Comparison of ENCODE assay signal across 8 mouse cellular contexts in the genomic region with DNA sequence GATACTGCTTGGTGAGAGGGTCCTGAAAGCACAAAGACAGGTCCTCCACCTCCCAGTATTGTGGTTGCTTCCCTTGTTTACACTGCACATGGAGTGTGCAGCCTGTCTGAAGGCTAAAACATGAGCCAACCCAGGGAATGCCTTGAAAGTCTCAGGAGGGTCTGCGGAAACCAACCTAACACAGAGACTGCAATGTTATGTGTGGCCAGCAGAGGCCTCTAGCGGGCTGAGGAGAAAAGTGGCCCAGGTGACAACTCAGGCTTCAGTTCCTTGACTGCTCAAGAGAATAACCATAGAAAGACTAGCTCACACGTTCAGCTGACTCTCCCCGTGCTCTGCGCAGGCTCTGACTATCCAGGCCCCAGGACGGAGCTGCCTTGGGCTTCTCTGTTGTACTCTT. TPM values are rescaled to one million over a fixed set of nuclear protein-coding genes. Genes with fewer than 3 reads are reported as not detected.
DNase-seq lines count a peak whose midpoint lies in the region; ATAC-seq lines count a peak whose summit lies in the region.

No protein-coding gene starts in this region.

- peak; percentile 26 to 45 for DNase-seq in urinary bladder, postnatal 36 days (ENCODE audit: low spot score in 2 of 2)
- no peak for DNase-seq in urinary bladder, postnatal 10 days (ENCODE audit: low spot score)
- DNase-seq in cerebellum, postnatal 25 days = peak; percentile 71 to 77
- DNase-seq in frontal cortex, postnatal 36 days (ENCODE audit: low spot score in 2 of 2) = peak; percentile 39 to 68
- DNase-seq in intestine, embryonic 14.5 days (ENCODE audit: low spot score) = peak; percentile 75
- peak; percentile 62 for DNase-seq in thymus, postnatal 0 days (ENCODE audit: low spot score)

- 0 out of 2 replicates have a peak, but pooled peaks have one; percentile 40 for ATAC-seq in intestine, embryonic 14.5 days (replicated peaks; ENCODE audit: low FRiP score, low TSS enrichment, low read depth)
- peak; percentile 71; the same call in 1 of the 2 replicates for ATAC-seq in limb, embryonic 12.5 days (ENCODE audit: insufficient number of reproducible peaks, insufficient read depth, low FRiP score, low TSS enrichment, low read depth)
- peak; percentile 93 for ATAC-seq in monocyte, adult 5-6 weeks (replicated peaks; ENCODE audit: insufficient number of reproducible peaks, low FRiP score, low TSS enrichment, poor library complexity, severe bottlenecking)

- H3K9ac ChIP-seq in intestine, embryonic 14.5 days (ENCODE audit: low read length) = no peak overlapping the region
- no peak overlapping the region for H3K9ac ChIP-seq in limb, embryonic 12.5 days (replicated peaks)

- no peaks in the 10 kb centered on the region for H3K36me3 ChIP-seq in intestine, embryonic 14.5 days (ENCODE audit: control insufficient read depth, insufficient read depth, low read length)
- H3K36me3 ChIP-seq in limb, embryonic 12.5 days = no peaks in the 10 kb centered on the region

- no peaks in the 10 kb centered on the region for H3K9me3 ChIP-seq in intestine, embryonic 14.5 days (ENCODE audit: control insufficient read depth, low read length)
- H3K9me3 ChIP-seq in limb, embryonic 12.5 days = no peaks in the 10 kb centered on the region

- no peaks in the 10 kb centered on the region for H3K27me3 ChIP-seq in intestine, embryonic 14.5 days (replicated peaks; ENCODE audit: control insufficient read depth, insufficient read depth, low read length)
- no peaks in the 10 kb centered on the region for H3K27me3 ChIP-seq in limb, embryonic 12.5 days

- no peak overlapping the region for H3K27ac ChIP-seq in intestine, embryonic 14.5 days (ENCODE audit: low read depth)
- H3K27ac ChIP-seq in limb, embryonic 12.5 days = no peak overlapping the region

- H3K4me1 ChIP-seq in intestine, embryonic 14.5 days (replicated peaks; ENCODE audit: control insufficient read depth, insufficient read depth, low read length) = no peaks in the 10 kb centered on the region
- H3K4me1 ChIP-seq in limb, embryonic 12.5 days (replicated peaks) = no peaks in the 10 kb centered on the region

- H3K4me3 ChIP-seq in intestine, embryonic 14.5 days (ENCODE audit: low read depth, low read length) = no peak overlapping the region
- no peak overlapping the region for H3K4me3 ChIP-seq in limb, embryonic 12.5 days (replicated peaks)

- H3K4me2 ChIP-seq in intestine, embryonic 14.5 days (ENCODE audit: low read length) = no peak overlapping the region
- no peak overlapping the region; the same call in 1 of the 2 replicates for H3K4me2 ChIP-seq in limb, embryonic 12.5 days

- 5% methylated on average over 6 of the region's 6 CpGs for WGBS in intestine, embryonic 14.5 days
- 10% methylated on average over 6 of the region's 6 CpGs for WGBS in limb, embryonic 12.5 days

RNA-seq across cellular contexts. Expression of gene Fry, which starts 20.8 kb away (rescaled TPM):
- 11.6 and 11.9 TPM in 2 replicates for polyA plus RNA-seq in intestine, embryonic 14.5 days (2014; fragmentation: Nextera tagmentation; extraction: Ambion mirVana)
- 6.9 and 7.3 TPM in 2 replicates for polyA plus RNA-seq in limb, embryonic 12.5 days (2016; fragmentation: Nextera tagmentation; extraction: Ambion mirVana)
- 41.4 to 79.7 TPM (median 51.4 TPM) in 3 replicates for total RNA-seq in monocyte, adult 5-6 weeks (2017)
- polyA plus RNA-seq in thymus, postnatal 0 days (2015; fragmentation: Nextera tagmentation; extraction: Ambion mirVana) = 3.6 and 5.3 TPM in 2 replicates

Comparison
In these comparisons a context has a peak if more than half of its experiments do, and no peak if none do; other contexts are left out.
1. ATAC-seq: peak in every context shown above with its lines; median percentile 93 in monocyte, adult 5-6 weeks; 71 in limb, embryonic 12.5 days; 40 in intestine, embryonic 14.5 days.